Mouse (Mus musculus): ENCODE data around the gene Rnf145. TPM values are rescaled to one million over a fixed set of nuclear protein-coding genes. Genes with fewer than 3 reads are reported as not detected.

Rnf145 gene
- polyA plus RNA-seq, 1 experiment from 2014 or later, result 96.2 TPM

- Histone ChIP-seq H3K36me3 (ENCODE audit: control insufficient read depth, insufficient read depth, low read length) (no peaks in the 10 kb centered on the region), H3K27me3 (replicated peaks; ENCODE audit: control insufficient read depth, insufficient read depth, low read length) (no peaks in the 10 kb centered on the region), H3K27ac (ENCODE audit: low read depth, low read length) (peak overlapping the region; percentile 97), H3K4me2 (ENCODE audit: low read length) (peak overlapping the region; percentile 85), H3K9me3 (ENCODE audit: control insufficient read depth, low read length) (no peaks in the 10 kb centered on the region), H3K9ac (ENCODE audit: low read depth, low read length) (peak overlapping the region; percentile 98), H3K4me1 (ENCODE audit: control insufficient read depth, insufficient read depth, low read depth, low read length) (peaks cover 14% of the 10 kb centered on the region), H3K4me3 (ENCODE audit: low read length) (peak overlapping the region; percentile 99)
- ATAC-seq, result peak; percentile 56
- under 1% methylated on average over 41 of the region's 61 CpGs for WGBS
Measured at GRCm38 (mm10) chr11:44519096-44519949, 559 bp downstream of the Rnf145 start.

- Histone ChIP-seq H3K27ac (ENCODE audit: low read depth, low read length) (peak overlapping the region; percentile 97), H3K4me3 (ENCODE audit: low read length) (peak overlapping the region; percentile 99), H3K4me2 (ENCODE audit: low read length) (peak overlapping the region; percentile 85), H3K9me3 (ENCODE audit: control insufficient read depth, low read length) (no peaks in the 10 kb centered on the region), H3K36me3 (ENCODE audit: control insufficient read depth, insufficient read depth, low read length) (peaks cover 2% of the 10 kb centered on the region; the same call in 1 of the 2 replicates), H3K27me3 (replicated peaks; ENCODE audit: control insufficient read depth, insufficient read depth, low read length) (no peaks in the 10 kb centered on the region), H3K4me1 (ENCODE audit: control insufficient read depth, insufficient read depth, low read depth, low read length) (peaks cover 14% of the 10 kb centered on the region), H3K9ac (ENCODE audit: low read depth, low read length) (peak overlapping the region; percentile 98)
- peak; percentile 73 for ATAC-seq
- WGBS, result under 1% methylated on average over 28 of the region's 28 CpGs
Measured at GRCm38 (mm10) chr11:44519950-44520761, 1.4 kb downstream of the Rnf145 start.

GRCm38 (mm10) chr11:44522594-44522993 lies 3.8 kb downstream of the Rnf145 start:
- H3K36me3 ChIP-seq (ENCODE audit: control insufficient read depth, insufficient read depth, low read length), result peaks cover 6% of the 10 kb centered on the region
- H3K27ac ChIP-seq (ENCODE audit: low read depth, low read length), result no peak overlapping the region
- ATAC-seq, result no peak
- no peaks in the 10 kb centered on the region for H3K9me3 ChIP-seq (ENCODE audit: control insufficient read depth, low read length)
- peaks cover 14% of the 10 kb centered on the region for H3K4me1 ChIP-seq (ENCODE audit: control insufficient read depth, insufficient read depth, low read depth, low read length)
- no peak overlapping the region for H3K4me2 ChIP-seq (ENCODE audit: low read length)
- H3K9ac ChIP-seq (ENCODE audit: low read depth, low read length), result no peak overlapping the region
- H3K4me3 ChIP-seq (ENCODE audit: low read length), result no peak overlapping the region
- WGBS, result 84% methylated on average over 5 of the region's 5 CpGs
- H3K27me3 ChIP-seq (replicated peaks; ENCODE audit: control insufficient read depth, insufficient read depth, low read length), result no peaks in the 10 kb centered on the region

- no peak for ATAC-seq
- H3K4me3 ChIP-seq (ENCODE audit: low read length), result no peak overlapping the region
- H3K36me3 ChIP-seq (ENCODE audit: control insufficient read depth, insufficient read depth, low read length), result peaks cover 15% of the 10 kb centered on the region
- H3K9me3 ChIP-seq (ENCODE audit: control insufficient read depth, low read length), result no peaks in the 10 kb centered on the region
- no peak overlapping the region for H3K9ac ChIP-seq (ENCODE audit: low read depth, low read length)
- H3K27me3 ChIP-seq (replicated peaks; ENCODE audit: control insufficient read depth, insufficient read depth, low read length), result no peaks in the 10 kb centered on the region
- no peak overlapping the region for H3K4me2 ChIP-seq (ENCODE audit: low read length)
- no peak overlapping the region for H3K27ac ChIP-seq (ENCODE audit: low read depth, low read length)
- 78% methylated on average over 4 of the region's 4 CpGs for WGBS
- H3K4me1 ChIP-seq (ENCODE audit: control insufficient read depth, insufficient read depth, low read depth, low read length), result peaks cover 9% of the 10 kb centered on the region
Measured at GRCm38 (mm10) chr11:44525765-44526164, 7.0 kb downstream of the Rnf145 start.

- Histone ChIP-seq H3K27ac (ENCODE audit: low read depth, low read length) (no peak overlapping the region), H3K27me3 (replicated peaks; ENCODE audit: control insufficient read depth, insufficient read depth, low read length) (no peaks in the 10 kb centered on the region), H3K4me1 (ENCODE audit: control insufficient read depth, insufficient read depth, low read depth, low read length) (peaks cover under 1% of the 10 kb centered on the region), H3K36me3 (ENCODE audit: control insufficient read depth, insufficient read depth, low read length) (peaks cover 15% of the 10 kb centered on the region), H3K4me2 (ENCODE audit: low read length) (no peak overlapping the region), H3K9me3 (ENCODE audit: control insufficient read depth, low read length) (no peaks in the 10 kb centered on the region), H3K4me3 (ENCODE audit: low read length) (no peak overlapping the region), H3K9ac (ENCODE audit: low read depth, low read length) (no peak overlapping the region)
- 93% methylated on average over 11 of the region's 11 CpGs for WGBS
- no peak for ATAC-seq
Measured at GRCm38 (mm10) chr11:44526654-44527263, 8.0 kb downstream of the Rnf145 start.

GRCm38 (mm10) chr11:44528560-44529199 lies 9.9 kb downstream of the Rnf145 start:
- peaks cover 23% of the 10 kb centered on the region for H3K36me3 ChIP-seq (ENCODE audit: control insufficient read depth, insufficient read depth, low read length)
- H3K9me3 ChIP-seq (ENCODE audit: control insufficient read depth, low read length), result no peaks in the 10 kb centered on the region
- ATAC-seq, result no peak

GRCm38 (mm10) chr11:44529200-44529599 lies 10.4 kb downstream of the Rnf145 start:
- no peaks in the 10 kb centered on the region for H3K27me3 ChIP-seq (replicated peaks; ENCODE audit: control insufficient read depth, insufficient read depth, low read length)
- H3K4me3 ChIP-seq (ENCODE audit: low read length), result no peak overlapping the region
- H3K4me2 ChIP-seq (ENCODE audit: low read length), result no peak overlapping the region
- H3K9me3 ChIP-seq (ENCODE audit: control insufficient read depth, low read length), result no peaks in the 10 kb centered on the region
- peaks cover 23% of the 10 kb centered on the region for H3K36me3 ChIP-seq (ENCODE audit: control insufficient read depth, insufficient read depth, low read length)
- WGBS, result 89% methylated on average over 12 of the region's 12 CpGs
- H3K4me1 ChIP-seq (ENCODE audit: control insufficient read depth, insufficient read depth, low read depth, low read length), result no peaks in the 10 kb centered on the region
- H3K9ac ChIP-seq (ENCODE audit: low read depth, low read length), result no peak overlapping the region
- no peak overlapping the region for H3K27ac ChIP-seq (ENCODE audit: low read depth, low read length)
- ATAC-seq, result no peak

More at GRCm38 (mm10) chr11:44528560-44529199, 9.9 kb downstream of the Rnf145 start:
- no peaks in the 10 kb centered on the region for H3K27me3 ChIP-seq (replicated peaks; ENCODE audit: control insufficient read depth, insufficient read depth, low read length)
- H3K4me1 ChIP-seq (ENCODE audit: control insufficient read depth, insufficient read depth, low read depth, low read length), result no peaks in the 10 kb centered on the region
- no peak overlapping the region for H3K4me2 ChIP-seq (ENCODE audit: low read length)
- H3K4me3 ChIP-seq (ENCODE audit: low read length), result no peak overlapping the region
- WGBS, result 94% methylated on average over 14 of the region's 14 CpGs
- H3K27ac ChIP-seq (ENCODE audit: low read depth, low read length), result no peak overlapping the region
- no peak overlapping the region for H3K9ac ChIP-seq (ENCODE audit: low read depth, low read length)

- H3K4me2 ChIP-seq (ENCODE audit: low read length), result no peak overlapping the region
- no peak overlapping the region for H3K9ac ChIP-seq (ENCODE audit: low read depth, low read length)
- no peaks in the 10 kb centered on the region for H3K9me3 ChIP-seq (ENCODE audit: control insufficient read depth, low read length)
- H3K27me3 ChIP-seq (replicated peaks; ENCODE audit: control insufficient read depth, insufficient read depth, low read length), result no peaks in the 10 kb centered on the region
- ATAC-seq, result no peak
- H3K36me3 ChIP-seq (ENCODE audit: control insufficient read depth, insufficient read depth, low read length), result peaks cover 23% of the 10 kb centered on the region
- WGBS, result 88% methylated on average over 5 of the region's 5 CpGs
- H3K4me3 ChIP-seq (ENCODE audit: low read length), result no peak overlapping the region
- H3K27ac ChIP-seq (ENCODE audit: low read depth, low read length), result no peak overlapping the region
- no peaks in the 10 kb centered on the region for H3K4me1 ChIP-seq (ENCODE audit: control insufficient read depth, insufficient read depth, low read depth, low read length)
Measured at GRCm38 (mm10) chr11:44529716-44530115, 11.0 kb downstream of the Rnf145 start.
